Mouse (Mus musculus): ENCODE results near the gene Wdr49. TPM values are rescaled to one million over a fixed set of nuclear protein-coding genes. Genes with fewer than 3 reads are reported as not detected.

Gene Wdr49
- total RNA-seq (2021): under 1 TPM; 0.18 TPM

- DNase-seq (ENCODE audit: low spot score in 2 of 2): no peak
- intact Hi-C loops (cut with DNase I): no loop called here
Observed at GRCm38 (mm10) chr3:75482056-75482455, at the start of gene Wdr49. TSS of gene Wdr49 (minus strand) at chr3:75482156.

- no peak for DNase-seq (ENCODE audit: low spot score in 2 of 2)
- intact Hi-C loops (cut with DNase I): no loop called here
Observed at GRCm38 (mm10) chr3:75531074-75531473, 49.1 kb upstream of the Wdr49 start.

GRCm38 (mm10) chr3:75522527-75522926, 40.6 kb upstream of the Wdr49 start:
- intact Hi-C loops (cut with DNase I): no loop called here

GRCm38 (mm10) chr3:75521314-75521713, 39.4 kb upstream of the Wdr49 start:
- no peak for DNase-seq (ENCODE audit: low spot score in 2 of 2)
- intact Hi-C loops (cut with DNase I): no loop called here

More at GRCm38 (mm10) chr3:75522527-75522926, 40.6 kb upstream of the Wdr49 start:
- DNase-seq (ENCODE audit: low spot score in 2 of 2): no peak

- DNase-seq (ENCODE audit: low spot score in 2 of 2): peak; percentile 40 to 43
- intact Hi-C loops (cut with DNase I): loop anchor here (2.0 kb wide), 1 partner anchor 297 kb away; no protein-coding TSS in a partner anchor
Observed at GRCm38 (mm10) chr3:75517631-75518250, 35.8 kb upstream of the Wdr49 start.

- DNase-seq (ENCODE audit: low spot score in 2 of 2): no peak
- intact Hi-C loops (cut with DNase I): no loop called here
Observed at GRCm38 (mm10) chr3:75498961-75499960, 17.3 kb upstream of the Wdr49 start.

GRCm38 (mm10) chr3:75492913-75493312, 11.0 kb upstream of the Wdr49 start:
- intact Hi-C loops (cut with DNase I): no loop called here
- no peak for DNase-seq (ENCODE audit: low spot score in 2 of 2)

GRCm38 (mm10) chr3:75475106-75475505, 6.8 kb downstream of the Wdr49 start:
- DNase-seq (ENCODE audit: low spot score in 2 of 2): peak in 1 of 2 experiments; percentile 2
- intact Hi-C loops (cut with DNase I): no loop called here

- intact Hi-C loops (cut with DNase I): no loop called here
Observed at GRCm38 (mm10) chr3:75474657-75475056, 7.3 kb downstream of the Wdr49 start.

DNA sequence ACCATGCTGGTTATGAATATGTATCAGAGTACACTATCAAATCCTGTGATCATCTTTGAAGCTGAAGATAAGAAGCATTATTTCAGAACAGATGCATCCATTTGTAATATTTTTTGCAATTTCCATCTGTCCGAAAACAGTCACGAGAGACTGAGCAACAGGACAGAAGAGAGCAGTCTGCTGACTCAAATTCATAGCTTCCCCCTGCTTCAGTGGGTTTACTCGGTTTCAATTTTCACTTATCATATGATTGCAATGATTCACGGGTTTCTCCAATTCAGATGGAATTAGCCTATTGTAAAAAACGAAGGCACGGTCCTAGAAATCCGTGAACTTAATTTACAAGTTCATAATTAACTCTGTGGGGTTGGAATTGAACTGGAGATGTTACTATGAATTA, 13.8 kb downstream of the Wdr49 start:
- intact Hi-C loops (cut with DNase I): no loop called here
- no peak for DNase-seq (ENCODE audit: low spot score in 2 of 2)

More at GRCm38 (mm10) chr3:75474657-75475056, 7.3 kb downstream of the Wdr49 start:
- no peak for DNase-seq (ENCODE audit: low spot score in 2 of 2)

DNA sequence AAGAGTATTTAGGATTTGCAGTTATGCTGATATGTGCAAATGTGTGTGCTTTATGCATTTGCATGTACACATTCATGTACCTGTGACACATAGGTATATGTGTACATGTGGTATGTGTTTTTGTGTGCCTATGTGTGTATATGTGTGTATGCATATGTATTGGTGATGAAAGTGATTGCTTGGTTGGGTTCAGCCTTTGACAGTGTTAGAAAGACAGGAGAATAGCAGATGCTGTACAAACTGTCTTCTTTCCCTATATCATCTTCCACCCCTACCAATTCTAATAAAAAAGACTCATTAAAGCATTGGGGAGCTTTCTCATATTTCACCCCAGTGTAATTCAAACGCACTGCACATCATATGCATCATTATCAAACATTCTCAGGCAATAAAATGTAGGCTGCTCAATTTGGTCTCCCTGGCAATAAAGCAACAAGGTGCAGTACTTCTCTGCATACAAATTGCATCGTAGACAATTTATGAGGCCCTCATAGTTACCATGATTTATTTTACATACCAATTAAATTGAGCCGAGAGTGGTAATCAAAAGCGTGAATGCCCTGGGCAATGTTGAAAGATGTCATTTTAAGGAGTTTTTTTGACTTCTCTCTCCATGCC, 51.3 kb downstream of the Wdr49 start:
- intact Hi-C loops (cut with DNase I): no loop called here
- DNase-seq (ENCODE audit: low spot score in 2 of 2): no peak

DNA sequence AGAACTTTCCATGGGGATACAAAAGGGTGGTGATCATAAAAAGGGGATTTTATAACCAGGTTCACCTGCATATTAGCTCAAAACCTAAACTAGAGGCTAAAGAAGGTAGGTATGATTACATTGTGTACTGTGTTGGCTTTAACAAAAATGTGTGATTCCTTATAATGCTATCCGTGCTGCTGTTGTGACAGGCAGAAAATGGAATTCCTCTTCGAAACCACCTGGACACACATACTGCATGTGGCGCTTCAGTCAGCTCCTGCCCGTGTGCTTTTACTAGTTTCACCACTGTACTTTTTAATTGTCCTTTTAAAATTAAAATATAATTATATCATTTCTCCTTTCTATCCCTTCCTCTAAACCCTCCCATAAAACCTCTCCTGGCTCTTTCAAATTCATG, 86.0 kb downstream of the Wdr49 start:
- no peak for DNase-seq (ENCODE audit: low spot score in 2 of 2)
- intact Hi-C loops (cut with DNase I): no loop called here

- peak; percentile 9 to 25 for DNase-seq (ENCODE audit: low spot score in 2 of 2)
- intact Hi-C loops (cut with DNase I): no loop called here
Observed at GRCm38 (mm10) chr3:75395121-75395895, 86.6 kb downstream of the Wdr49 start.

DNA sequence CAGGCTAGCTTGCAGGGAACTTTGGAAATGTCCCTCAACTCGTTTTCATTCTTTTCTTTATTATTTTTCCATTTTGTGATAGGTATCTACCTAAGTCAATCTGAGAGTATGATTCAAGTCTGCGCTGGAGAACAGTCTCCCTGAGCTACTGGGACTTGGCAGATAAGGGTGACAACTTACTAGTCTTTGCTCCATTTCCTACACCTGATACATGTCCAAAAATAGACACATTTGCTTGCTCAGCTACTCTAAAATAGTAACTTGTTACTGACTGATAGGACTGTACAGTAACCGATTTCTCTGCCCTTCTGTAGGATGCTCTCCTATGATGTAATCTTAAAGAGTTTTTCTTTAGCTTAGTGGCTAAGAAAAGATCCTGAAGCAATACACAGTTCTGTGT, 87.5 kb downstream of the Wdr49 start:
- intact Hi-C loops (cut with DNase I): no loop called here
- no peak for DNase-seq (ENCODE audit: low spot score in 2 of 2)

GRCm38 (mm10) chr3:75381776-75382175, 100.2 kb downstream of the Wdr49 start:
- peak in 1 of 2 experiments; percentile 8 for DNase-seq (ENCODE audit: low spot score in 2 of 2)
- intact Hi-C loops (cut with DNase I): no loop called here

GRCm38 (mm10) chr3:75353972-75354371, 128.0 kb downstream of the Wdr49 start:
- DNase-seq (ENCODE audit: low spot score in 2 of 2): no peak

DNA sequence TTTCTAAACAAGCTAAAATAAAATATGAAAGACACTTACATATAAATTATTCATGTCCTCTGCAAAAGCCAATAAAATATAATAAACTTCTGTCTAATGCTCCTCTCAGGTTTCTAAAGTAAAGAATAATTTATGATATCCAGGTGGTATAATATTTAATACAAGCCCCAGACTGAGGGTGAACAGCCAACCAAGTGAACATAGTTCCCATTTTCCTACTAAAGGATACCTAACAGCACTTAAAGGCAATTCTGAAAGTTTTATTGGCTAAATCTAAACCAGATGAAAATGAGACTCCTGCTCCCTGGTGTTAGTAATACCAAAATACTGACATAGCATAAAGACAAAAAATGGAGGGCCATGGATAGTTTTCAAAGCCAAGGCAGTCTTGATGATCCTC, 144.8 kb downstream of the Wdr49 start:
- intact Hi-C loops (cut with DNase I): no loop called here
- DNase-seq (ENCODE audit: low spot score in 2 of 2): no peak

More at GRCm38 (mm10) chr3:75353972-75354371, 128.0 kb downstream of the Wdr49 start:
- intact Hi-C loops (cut with DNase I): no loop called here

GRCm38 (mm10) chr3:75320999-75321398, 161.0 kb downstream of the Wdr49 start:
- intact Hi-C loops (cut with DNase I): no loop called here
- peak; percentile 17 to 80 for DNase-seq (ENCODE audit: low spot score in 2 of 2)

DNA sequence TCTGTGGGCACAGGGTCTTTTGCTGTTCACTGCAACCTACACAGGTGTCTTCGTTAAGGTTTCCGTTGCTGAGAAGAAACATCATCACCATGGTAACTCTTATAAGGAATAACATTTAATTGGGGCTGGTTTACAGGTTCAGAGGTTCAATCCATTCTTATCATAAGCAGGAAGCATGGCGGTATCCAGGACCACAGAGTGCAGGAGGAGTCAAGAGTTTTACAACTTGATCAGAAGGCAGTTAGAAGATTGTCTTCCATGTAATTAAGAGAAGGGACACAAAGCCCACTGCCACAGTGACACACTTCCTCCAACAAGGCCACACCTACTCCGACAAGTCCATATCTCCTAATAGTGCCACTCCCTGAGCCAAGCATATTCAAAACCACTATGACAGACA, 173.1 kb downstream of the Wdr49 start:
- DNase-seq (ENCODE audit: low spot score in 2 of 2): no peak
- intact Hi-C loops (cut with DNase I): no loop called here
